Mouse (Mus musculus) midbrain, embryonic 13.5 days (tissue): ENCODE measurements around the gene Slc6a8. TPM values are rescaled to one million over a fixed set of nuclear protein-coding genes. Genes with fewer than 3 reads are reported as not detected.

Source experiments
- polyA plus RNA-seq: library from polyadenylated mRNA; unstranded; fragments of >200 nt; fragmentation: Nextera tagmentation; extraction: Ambion mirVana; gene quantifications from 2 replicates; pipeline ENCODE4 v1.2.1, GENCODE M21; 2015

Slc6a8 gene
- polyA plus RNA-seq, 1 experiment from 2014 or later: 6.4 TPM

Other genes with a start within 250 kb of the Slc6a8 start
- gene Trex2, start 237.8 kb upstream of the Slc6a8 start, polyA plus RNA-seq: not detected in 2 replicates
- gene Haus7, start 214.1 kb upstream of the Slc6a8 start, polyA plus RNA-seq: 72.8 and 80.9 TPM in 2 replicates
- gene Bgn, start 189.5 kb upstream of the Slc6a8 start, polyA plus RNA-seq: 16.7 and 21.2 TPM in 2 replicates
- gene Atp2b3, start 170.1 kb upstream of the Slc6a8 start, polyA plus RNA-seq: 2.6 and 2.8 TPM in 2 replicates
- 0.79 and 1.2 TPM in 2 replicates for gene Dusp9, start 33.7 kb upstream of the Slc6a8 start, polyA plus RNA-seq
- gene Pnck, start 13.0 kb upstream of the Slc6a8 start, polyA plus RNA-seq: 91.5 and 99.5 TPM in 2 replicates
- 116 and 118 TPM in 2 replicates for gene Bcap31, start 43.0 kb downstream of the Slc6a8 start, polyA plus RNA-seq
- gene Abcd1, start 43.4 kb downstream of the Slc6a8 start, polyA plus RNA-seq: 9.6 and 11.8 TPM in 2 replicates
- gene Plxnb3, start 83.9 kb downstream of the Slc6a8 start, polyA plus RNA-seq: 0.07 and 0.08 TPM in 2 replicates
- 1.3 and 1.4 TPM in 2 replicates for gene Srpk3, start 101.3 kb downstream of the Slc6a8 start, polyA plus RNA-seq
- 225 and 228 TPM in 2 replicates for gene Idh3g, start 113.7 kb downstream of the Slc6a8 start, polyA plus RNA-seq
- gene Ssr4, start 113.9 kb downstream of the Slc6a8 start, polyA plus RNA-seq: 133 and 139 TPM in 2 replicates
- 4.3 and 4.7 TPM in 2 replicates for gene Pdzd4, start 151.8 kb downstream of the Slc6a8 start, polyA plus RNA-seq
- gene Avpr2, start 219.0 kb downstream of the Slc6a8 start, polyA plus RNA-seq: 0.24 and 0.27 TPM in 2 replicates
- 73.8 and 80.8 TPM in 2 replicates for gene L1cam, start 223.0 kb downstream of the Slc6a8 start, polyA plus RNA-seq
- 2.8 and 2.9 TPM in 2 replicates for gene Arhgap4, start 248.7 kb downstream of the Slc6a8 start, polyA plus RNA-seq
- 107 and 108 TPM in 2 replicates for gene Naa10, start 248.8 kb downstream of the Slc6a8 start, polyA plus RNA-seq